Mouse (Mus musculus) midbrain, embryonic 12.5 days (tissue): ENCODE data around the gene Mettl8. TPM values are rescaled to one million over a fixed set of nuclear protein-coding genes. Genes with fewer than 3 reads are reported as not detected.

Experiments
- ATAC-seq: fragments of 200-750 bp; cut with Nextera tagmentation; 2 replicates; pipeline ENCODE4 v1.8.0; 2017; ENCODE audit warnings: low read depth, moderate TSS enrichment, moderate library complexity; ENCODE audit not compliant: low FRiP score
- H3K27ac ChIP-seq: fragments of 300-500 bp; sonication (generic); replicated peaks from 2 replicates; pipeline ENCODE4 v1.5.1; 2016; ENCODE audit warnings: mild to moderate bottlenecking
- H3K27me3 ChIP-seq: fragments of 300-500 bp; sonication (generic); 2 replicates; pipeline ENCODE4 v1.6.1; 2016; ENCODE audit warnings: mild to moderate bottlenecking
- H3K36me3 ChIP-seq: fragments of 300-500 bp; sonication (generic); 2 replicates; pipeline ENCODE4 v1.6.1; 2016
- H3K4me1 ChIP-seq: fragments of 300-500 bp; sonication (generic); 2 replicates; pipeline ENCODE4 v1.6.1; 2016
- H3K4me2 ChIP-seq: fragments of 300-500 bp; sonication (generic); replicated peaks from 2 replicates; pipeline ENCODE4 v1.6.1; 2016; ENCODE audit warnings: mild to moderate bottlenecking, moderate library complexity
- H3K4me3 ChIP-seq: fragments of 300-500 bp; sonication (generic); 2 replicates; pipeline ENCODE4 v1.5.1; 2016; ENCODE audit warnings: mild to moderate bottlenecking
- H3K9ac ChIP-seq: fragments of 300-500 bp; sonication (generic); replicated peaks from 2 replicates; pipeline ENCODE4 v1.6.1; 2016; ENCODE audit warnings: mild to moderate bottlenecking, moderate library complexity
- H3K9me3 ChIP-seq: fragments of 300-500 bp; sonication (generic); 2 replicates; pipeline ENCODE4 v1.6.1; 2016; ENCODE audit warnings: mild to moderate bottlenecking
- WGBS: fragments of 180-500 bp; shearing (Covaris S2); methylation state at CpG from one replicate; pipeline ENCODE4 v1.1.7; 2016; 5-methylcytosine and 5-hydroxymethylcytosine counted together
- polyA plus RNA-seq: library from polyadenylated mRNA; unstranded; fragments of >200 nt; fragmentation: Nextera tagmentation; extraction: Ambion mirVana; gene quantifications from 2 replicates; pipeline ENCODE4 v1.2.1, GENCODE M21; 2016

Gene Mettl8
- polyA plus RNA-seq, 1 experiment from 2014 or later, result 19.9 TPM

- no peak for ATAC-seq
- H3K9me3 ChIP-seq, result no peaks in the 10 kb centered on the region
- no peak overlapping the region for H3K27ac ChIP-seq
- 53% methylated on average over 7 of the region's 7 CpGs for WGBS
- no peaks in the 10 kb centered on the region for H3K27me3 ChIP-seq
- H3K4me3 ChIP-seq, result no peak overlapping the region
- H3K4me2 ChIP-seq, result no peak overlapping the region
- H3K4me1 ChIP-seq, result no peaks in the 10 kb centered on the region; the same call in 1 of the 2 replicates
- H3K36me3 ChIP-seq, result no peaks in the 10 kb centered on the region
- no peak overlapping the region for H3K9ac ChIP-seq
Observed at GRCm38 (mm10) chr2:70970158-70970741, 85.1 kb downstream of the Mettl8 start.

DNA sequence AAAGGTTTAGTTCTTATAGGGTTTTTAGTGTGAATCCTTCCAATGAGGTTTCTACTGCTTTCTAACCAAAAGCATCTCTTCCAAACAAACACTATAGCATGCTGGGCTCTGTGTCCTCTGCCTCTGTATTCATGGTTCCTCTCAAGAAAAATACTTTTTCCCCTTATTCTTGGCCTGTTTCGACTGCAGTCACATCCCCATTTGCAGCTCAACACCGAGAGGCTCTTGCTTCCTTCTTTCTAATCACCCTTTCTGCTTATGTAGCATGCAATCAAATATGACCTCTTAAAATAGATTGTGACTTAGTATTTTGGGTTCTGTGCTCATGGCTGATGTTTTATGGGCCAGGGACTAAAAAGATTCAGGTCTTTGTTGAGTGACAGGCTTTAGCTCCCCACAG lies 87.1 kb downstream of the Mettl8 start:
- H3K27me3 ChIP-seq, result no peaks in the 10 kb centered on the region
- WGBS, result 78% methylated on average over 2 of the region's 2 CpGs
- H3K27ac ChIP-seq, result no peak overlapping the region

GRCm38 (mm10) chr2:70967216-70967615 lies 88.2 kb downstream of the Mettl8 start:
- H3K36me3 ChIP-seq, result no peaks in the 10 kb centered on the region
- H3K9me3 ChIP-seq, result no peaks in the 10 kb centered on the region
- H3K4me1 ChIP-seq, result no peaks in the 10 kb centered on the region
- no peaks in the 10 kb centered on the region for H3K27me3 ChIP-seq
- no peak overlapping the region for H3K4me2 ChIP-seq
- H3K4me3 ChIP-seq, result no peak overlapping the region
- H3K9ac ChIP-seq, result no peak overlapping the region
- ATAC-seq, result no peak
- WGBS, result 89% methylated on average over 1 of the region's 1 CpGs
- no peak overlapping the region for H3K27ac ChIP-seq

More for the DNA sequence above, 87.1 kb downstream of the Mettl8 start:
- Histone ChIP-seq H3K36me3 (no peaks in the 10 kb centered on the region), H3K9me3 (no peaks in the 10 kb centered on the region), H3K4me1 (no peaks in the 10 kb centered on the region; the same call in 1 of the 2 replicates), H3K4me2 (no peak overlapping the region), H3K4me3 (no peak overlapping the region), H3K9ac (no peak overlapping the region)
- no peak for ATAC-seq

DNA sequence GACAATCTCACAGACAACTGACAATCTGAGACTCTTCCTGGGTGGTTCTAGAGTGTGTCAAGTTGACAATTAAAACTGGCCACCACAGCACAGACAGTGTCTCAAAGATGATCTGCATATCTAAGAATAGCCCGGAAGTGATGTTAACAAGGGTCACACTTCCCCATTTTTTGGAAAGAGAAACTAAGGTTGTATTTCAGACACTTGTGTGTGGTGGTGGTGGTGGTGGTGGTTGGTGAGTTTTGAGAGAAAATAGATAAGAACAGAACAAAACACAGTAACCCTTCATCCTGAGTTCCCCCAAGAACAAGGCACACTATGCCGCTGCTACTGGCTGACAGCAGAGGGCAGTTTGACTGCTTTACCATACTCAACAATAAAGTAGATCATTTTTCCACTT lies 90.6 kb downstream of the Mettl8 start:
- H3K9ac ChIP-seq, result no peak overlapping the region
- no peaks in the 10 kb centered on the region for H3K9me3 ChIP-seq
- no peaks in the 10 kb centered on the region for H3K36me3 ChIP-seq
- H3K4me3 ChIP-seq, result no peak overlapping the region
- H3K27me3 ChIP-seq, result no peaks in the 10 kb centered on the region
- 95% methylated on average over 2 of the region's 2 CpGs for WGBS
- H3K27ac ChIP-seq, result no peak overlapping the region
- no peak overlapping the region for H3K4me2 ChIP-seq
- H3K4me1 ChIP-seq, result peaks cover 6% of the 10 kb centered on the region; the same call in 1 of the 2 replicates
- no peak for ATAC-seq

- Histone ChIP-seq H3K27ac (no peak overlapping the region), H3K9ac (no peak overlapping the region), H3K27me3 (no peaks in the 10 kb centered on the region), H3K4me2 (no peak overlapping the region), H3K36me3 (no peaks in the 10 kb centered on the region), H3K9me3 (no peaks in the 10 kb centered on the region), H3K4me1 (peaks cover 6% of the 10 kb centered on the region), H3K4me3 (no peak overlapping the region)
- no peak for ATAC-seq
- WGBS, result 86% methylated on average over 1 of the region's 1 CpGs
Observed at GRCm38 (mm10) chr2:70962921-70963320, 92.5 kb downstream of the Mettl8 start.

GRCm38 (mm10) chr2:70961086-70961941 lies 94.1 kb downstream of the Mettl8 start:
- H3K9ac ChIP-seq, result no peak overlapping the region
- peaks cover 6% of the 10 kb centered on the region for H3K4me1 ChIP-seq
- ATAC-seq, result no peak
- 75% methylated on average over 6 of the region's 6 CpGs for WGBS
- no peak overlapping the region for H3K4me3 ChIP-seq
- no peaks in the 10 kb centered on the region for H3K9me3 ChIP-seq
- no peak overlapping the region for H3K27ac ChIP-seq
- H3K4me2 ChIP-seq, result no peak overlapping the region
- no peaks in the 10 kb centered on the region for H3K27me3 ChIP-seq
- H3K36me3 ChIP-seq, result no peaks in the 10 kb centered on the region

- Histone ChIP-seq H3K27me3 (no peaks in the 10 kb centered on the region), H3K36me3 (no peaks in the 10 kb centered on the region), H3K4me1 (peaks cover 6% of the 10 kb centered on the region), H3K4me2 (no peak overlapping the region), H3K9ac (no peak overlapping the region), H3K27ac (no peak overlapping the region), H3K4me3 (no peak overlapping the region), H3K9me3 (no peaks in the 10 kb centered on the region)
- ATAC-seq, result no peak
- 74% methylated on average over 6 of the region's 6 CpGs for WGBS
Observed at GRCm38 (mm10) chr2:70960090-70960489, 95.3 kb downstream of the Mettl8 start.

DNA sequence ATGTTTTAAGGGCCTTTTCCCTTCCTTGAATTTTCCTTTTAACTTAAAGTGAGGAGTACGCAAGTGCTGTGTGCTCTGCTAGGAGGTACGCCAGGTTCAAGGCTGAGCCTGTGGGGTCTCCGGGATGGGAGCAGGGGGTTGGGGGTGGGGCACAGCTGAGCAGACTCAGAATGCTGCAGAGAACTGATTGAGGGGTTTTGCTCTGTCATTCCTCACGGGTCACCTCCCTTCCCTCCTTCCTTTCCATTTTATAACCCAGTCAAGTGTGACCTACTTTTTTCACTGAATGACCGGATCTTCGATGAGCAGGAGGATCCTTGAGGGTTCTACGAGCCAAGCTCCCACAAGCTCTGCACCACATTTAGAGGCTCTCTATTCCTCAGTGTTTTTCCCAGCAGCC lies 96.0 kb downstream of the Mettl8 start:
- Histone ChIP-seq H3K9me3 (no peaks in the 10 kb centered on the region), H3K9ac (no peak overlapping the region), H3K4me1 (peaks cover 6% of the 10 kb centered on the region), H3K27me3 (no peaks in the 10 kb centered on the region), H3K27ac (no peak overlapping the region), H3K36me3 (no peaks in the 10 kb centered on the region), H3K4me3 (no peak overlapping the region), H3K4me2 (no peak overlapping the region)
- ATAC-seq, result no peak
- WGBS, result 54% methylated on average over 7 of the region's 7 CpGs

DNA sequence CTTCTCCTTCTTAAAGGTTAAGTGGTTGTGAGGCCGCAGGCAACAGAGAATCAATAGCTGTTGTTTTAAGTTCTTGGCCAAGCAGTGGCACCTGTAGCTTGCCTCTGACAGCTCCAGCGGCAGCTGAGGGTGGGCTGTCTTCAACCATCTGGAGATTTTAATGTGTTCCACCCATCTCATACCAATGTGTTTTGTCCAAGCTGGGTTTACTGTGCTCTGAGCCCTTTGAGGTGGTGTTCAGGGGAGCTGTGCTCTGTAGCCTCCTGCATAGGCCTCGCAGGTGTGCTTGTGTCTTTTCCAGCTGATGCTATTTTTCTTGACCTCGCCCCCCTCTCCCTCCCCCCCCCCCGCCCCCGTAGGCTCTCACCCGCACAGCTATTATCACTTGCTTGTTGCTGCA lies 96.8 kb downstream of the Mettl8 start:
- no peak for ATAC-seq
- Histone ChIP-seq H3K4me2 (no peak overlapping the region), H3K4me1 (peaks cover 6% of the 10 kb centered on the region), H3K27me3 (no peaks in the 10 kb centered on the region), H3K4me3 (no peak overlapping the region), H3K9ac (no peak overlapping the region), H3K9me3 (no peaks in the 10 kb centered on the region), H3K36me3 (no peaks in the 10 kb centered on the region), H3K27ac (no peak overlapping the region)
- 80% methylated on average over 7 of the region's 7 CpGs for WGBS

DNA sequence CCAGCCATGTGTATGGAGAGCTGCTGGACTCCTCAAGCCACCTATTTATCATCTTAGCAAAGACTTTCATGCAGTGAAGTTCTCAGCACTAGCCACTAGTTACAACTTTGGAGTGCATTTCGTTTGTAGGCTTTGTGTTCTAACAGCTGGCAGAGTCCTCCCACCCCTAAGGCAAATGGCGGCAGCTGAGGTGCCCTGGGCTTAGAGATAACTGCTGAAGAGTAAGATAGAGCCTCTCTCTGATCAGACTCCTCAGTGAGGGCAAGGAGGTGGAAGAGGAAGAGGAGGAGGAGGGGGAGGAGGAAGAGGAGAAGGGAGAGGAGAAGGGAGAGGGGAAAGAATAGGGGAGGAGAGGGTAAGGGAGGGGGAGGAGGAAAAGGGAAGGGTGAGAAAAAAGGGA lies 101.8 kb downstream of the Mettl8 start:
- Histone ChIP-seq H3K4me3 (no peak overlapping the region), H3K9ac (no peak overlapping the region), H3K9me3 (no peaks in the 10 kb centered on the region), H3K4me2 (no peak overlapping the region), H3K27ac (no peak overlapping the region), H3K27me3 (no peaks in the 10 kb centered on the region), H3K36me3 (no peaks in the 10 kb centered on the region), H3K4me1 (no peaks in the 10 kb centered on the region)
- ATAC-seq, result no peak
- 68% methylated on average over 2 of the region's 2 CpGs for WGBS

DNA sequence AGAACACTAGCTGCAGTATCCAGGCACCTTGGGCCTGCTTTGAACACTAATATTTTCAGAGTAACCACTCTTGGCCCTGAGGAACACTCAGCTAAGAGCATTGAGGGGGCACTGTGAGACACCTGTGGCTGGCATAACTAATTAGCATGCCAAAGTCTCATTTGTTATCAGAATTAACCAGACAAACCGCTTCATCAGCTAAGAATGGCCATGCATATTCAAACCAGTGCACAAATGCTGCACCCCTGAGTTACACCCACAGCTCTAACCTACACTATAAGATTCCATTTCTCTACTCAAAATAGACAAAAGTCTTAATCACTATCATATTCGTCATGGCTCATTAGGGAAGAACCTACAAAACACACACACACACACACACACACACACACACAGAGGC lies 103.4 kb downstream of the Mettl8 start:
- no peak overlapping the region for H3K9ac ChIP-seq
- ATAC-seq, result no peak
- H3K4me2 ChIP-seq, result no peak overlapping the region
- H3K4me1 ChIP-seq, result no peaks in the 10 kb centered on the region
- no peaks in the 10 kb centered on the region for H3K27me3 ChIP-seq
- 84% methylated on average over 2 of the region's 2 CpGs for WGBS
- no peaks in the 10 kb centered on the region for H3K9me3 ChIP-seq
- no peak overlapping the region for H3K4me3 ChIP-seq
- H3K27ac ChIP-seq, result no peak overlapping the region
- H3K36me3 ChIP-seq, result no peaks in the 10 kb centered on the region

DNA sequence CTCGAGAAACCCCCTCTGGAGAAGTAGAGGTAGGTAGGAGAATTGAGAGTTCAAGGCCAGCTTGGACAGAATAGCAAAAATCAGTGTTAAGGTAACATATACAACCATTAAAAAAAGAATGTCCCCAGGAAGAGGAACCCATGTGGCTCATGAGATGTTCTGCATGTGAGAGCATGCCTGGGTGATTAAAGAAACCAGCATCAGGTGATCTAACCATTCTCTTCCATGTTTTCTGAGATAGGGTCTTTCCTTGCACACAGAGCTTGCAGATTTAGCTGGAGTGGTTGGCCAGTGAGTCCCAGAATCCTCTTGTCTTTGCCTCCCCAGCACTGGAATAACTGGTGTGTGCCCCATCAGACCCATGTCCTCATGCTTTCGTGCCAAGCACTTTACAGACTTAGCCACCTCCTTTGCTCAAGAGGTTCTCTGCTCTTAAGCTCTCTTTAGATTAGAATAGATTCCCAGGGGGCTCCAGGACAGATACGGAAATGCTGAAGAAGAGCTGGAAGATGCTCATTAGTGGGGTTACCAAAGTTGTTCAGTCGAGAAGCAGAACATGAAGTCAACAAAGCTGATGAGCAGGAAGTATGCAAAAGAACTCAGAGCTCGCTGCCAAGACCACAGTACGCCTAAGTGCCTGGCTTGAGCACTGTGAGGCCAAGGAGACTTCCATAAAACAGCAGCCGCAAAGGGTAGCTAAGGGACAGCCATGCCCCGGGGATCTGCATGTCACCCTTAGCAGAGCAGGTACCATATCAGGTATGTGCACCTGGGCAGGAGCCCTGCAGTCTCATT lies 110.7 kb downstream of the Mettl8 start:
- Histone ChIP-seq H3K4me2 (no peak overlapping the region), H3K9me3 (no peaks in the 10 kb centered on the region), H3K36me3 (no peaks in the 10 kb centered on the region), H3K27me3 (no peaks in the 10 kb centered on the region), H3K9ac (no peak overlapping the region), H3K4me1 (no peaks in the 10 kb centered on the region), H3K27ac (no peak overlapping the region), H3K4me3 (no peak overlapping the region)
- 85% methylated on average over 8 of the region's 8 CpGs for WGBS
- ATAC-seq, result no peak
